Mouse (Mus musculus) neutrophil, adult 65 days (primary cell): ENCODE measurements around the gene Psg22. TPM values are rescaled to one million over a fixed set of nuclear protein-coding genes. Genes with fewer than 3 reads are reported as not detected.

Source experiments
- total RNA-seq: library from RNA; stranded (reverse); gene quantifications from 2 replicates; pipeline ENCODE4 v1.2.4, GENCODE M21; 2023

Gene Psg22
- total RNA-seq: not detected in 2 replicates

GRCm38 (mm10) chr7:18717790-18718189 lies at the start of gene Psg22:
Gene Psg22 (plus strand): TSS chr7:18718090.

GRCm38 (mm10) chr7:18686085-18686484 lies 31.8 kb upstream of the Psg22 start, which contains the start of gene Psg20:
Gene Psg20 (minus strand): TSS chr7:18686185.

Other genes starting within 250 kb of the Psg22 start
- not detected in 2 replicates for gene Psg26, start 233.9 kb upstream of the Psg22 start, total RNA-seq
- gene Psg25, start 185.8 kb upstream of the Psg22 start, total RNA-seq: not detected in 2 replicates
- not detected in 2 replicates for gene Psg27, start 150.8 kb upstream of the Psg22 start, total RNA-seq
- gene Psg23, start 101.6 kb upstream of the Psg22 start, total RNA-seq: not detected in 2 replicates
- gene Psg21, start 61.4 kb upstream of the Psg22 start, total RNA-seq: not detected in 2 replicates
- gene Psg20, start 31.9 kb upstream of the Psg22 start, total RNA-seq: not detected in 2 replicates
- gene Psg19, start 80.4 kb downstream of the Psg22 start, total RNA-seq: not detected in 2 replicates
- gene Psg17, start 103.5 kb downstream of the Psg22 start, total RNA-seq: not detected in 2 replicates
- gene Mill2, start 121.9 kb downstream of the Psg22 start, total RNA-seq: not detected in 2 replicates
- gene Pglyrp1, start 153.2 kb downstream of the Psg22 start, total RNA-seq: 2,075 and 2,383 TPM in 2 replicates
- gene Ccdc61, start 192.3 kb downstream of the Psg22 start, total RNA-seq: 11.2 and 12.3 TPM in 2 replicates
- gene Nova2, start 207.8 kb downstream of the Psg22 start, total RNA-seq: not detected in 2 replicates